Mouse (Mus musculus) embryonic facial prominence, embryonic 15.5 days (tissue): ENCODE results near the gene Dlgap5. TPM values are rescaled to one million over a fixed set of nuclear protein-coding genes. Genes with fewer than 3 reads are reported as not detected.

Source experiments
- ATAC-seq: fragments of 200-750 bp; cut with Nextera tagmentation; 2 replicates; pipeline ENCODE4 v1.8.0; 2017; ENCODE audit warnings: low read depth, moderate TSS enrichment; ENCODE audit not compliant: insufficient number of reproducible peaks, low FRiP score, low TSS enrichment
- H3K27ac ChIP-seq: fragments of 300-500 bp; sonication (generic); replicated peaks from 2 replicates; pipeline ENCODE4 v1.5.1; 2015; ENCODE audit warnings: mild to moderate bottlenecking, inconsistent platforms
- H3K27me3 ChIP-seq: fragments of 300-500 bp; sonication (generic); 2 replicates; pipeline ENCODE4 v1.6.1; 2015; ENCODE audit warnings: inconsistent platforms
- H3K36me3 ChIP-seq: fragments of 300-500 bp; sonication (generic); 2 replicates; pipeline ENCODE4 v1.6.1; 2015; ENCODE audit warnings: mild to moderate bottlenecking, inconsistent platforms
- H3K4me1 ChIP-seq: fragments of 300-500 bp; sonication (generic); 2 replicates; pipeline ENCODE4 v1.6.1; 2015; ENCODE audit warnings: inconsistent platforms
- H3K4me2 ChIP-seq: fragments of 300-500 bp; sonication (generic); replicated peaks from 2 replicates; pipeline ENCODE4 v1.6.1; 2015; ENCODE audit warnings: mild to moderate bottlenecking, inconsistent platforms
- H3K4me3 ChIP-seq: fragments of 300-500 bp; sonication (generic); replicated peaks from 2 replicates; pipeline ENCODE4 v1.5.1; 2015; ENCODE audit warnings: mild to moderate bottlenecking, inconsistent platforms
- H3K9ac ChIP-seq: fragments of 300-500 bp; sonication (generic); 2 replicates; pipeline ENCODE4 v1.6.1; 2015; ENCODE audit warnings: inconsistent platforms
- H3K9me3 ChIP-seq: fragments of 300-500 bp; sonication (generic); replicated peaks from 2 replicates; pipeline ENCODE4 v1.6.1; 2016; ENCODE audit warnings: inconsistent platforms
- WGBS: fragments of 180-500 bp; shearing (Covaris S2); methylation state at CpG from one replicate; pipeline ENCODE4 v1.1.7; 2015; 5-methylcytosine and 5-hydroxymethylcytosine counted together
- polyA plus RNA-seq: library from polyadenylated mRNA; unstranded; fragments of >200 nt; fragmentation: Nextera tagmentation; extraction: Ambion mirVana; gene quantifications from 2 replicates; pipeline ENCODE4 v1.2.1, GENCODE M21; 2015

Gene Dlgap5
- polyA plus RNA-seq, 1 experiment from 2014 or later: 38.4 TPM

GRCm38 (mm10) chr14:47395462-47396026, 22.7 kb downstream of the Dlgap5 start:
- Histone ChIP-seq H3K36me3 (peaks cover 69% of the 10 kb centered on the region), H3K4me3 (no peak overlapping the region), H3K9ac (no peak overlapping the region), H3K9me3 (no peaks in the 10 kb centered on the region), H3K4me1 (no peaks in the 10 kb centered on the region; the same call in 1 of the 2 replicates), H3K4me2 (no peak overlapping the region), H3K27me3 (no peaks in the 10 kb centered on the region), H3K27ac (0 out of 2 replicates have a peak overlapping the region, but pooled peaks have one; percentile 7)
- WGBS: 79% methylated on average over 15 of the region's 15 CpGs
- ATAC-seq: no peak

GRCm38 (mm10) chr14:47395007-47395406, 23.2 kb downstream of the Dlgap5 start:
- H3K36me3 ChIP-seq: peaks cover 70% of the 10 kb centered on the region
- no peak overlapping the region for H3K27ac ChIP-seq
- H3K9ac ChIP-seq: no peak overlapping the region
- no peaks in the 10 kb centered on the region; the same call in 1 of the 2 replicates for H3K4me1 ChIP-seq
- no peak overlapping the region for H3K4me2 ChIP-seq
- no peaks in the 10 kb centered on the region for H3K9me3 ChIP-seq
- ATAC-seq: no peak
- 93% methylated on average over 6 of the region's 6 CpGs for WGBS
- no peak overlapping the region for H3K4me3 ChIP-seq
- no peaks in the 10 kb centered on the region for H3K27me3 ChIP-seq

GRCm38 (mm10) chr14:47393354-47394094, 24.7 kb downstream of the Dlgap5 start:
- peaks cover 70% of the 10 kb centered on the region for H3K36me3 ChIP-seq
- H3K4me3 ChIP-seq: no peak overlapping the region
- no peaks in the 10 kb centered on the region for H3K9me3 ChIP-seq
- no peaks in the 10 kb centered on the region for H3K27me3 ChIP-seq
- H3K9ac ChIP-seq: no peak overlapping the region
- no peak for ATAC-seq
- no peak overlapping the region for H3K27ac ChIP-seq
- 80% methylated on average over 10 of the region's 10 CpGs for WGBS
- no peaks in the 10 kb centered on the region; the same call in 1 of the 2 replicates for H3K4me1 ChIP-seq
- H3K4me2 ChIP-seq: no peak overlapping the region

- Histone ChIP-seq H3K4me1 (no peaks in the 10 kb centered on the region), H3K9ac (no peak overlapping the region), H3K9me3 (no peaks in the 10 kb centered on the region), H3K36me3 (peaks cover 49% of the 10 kb centered on the region), H3K4me3 (no peak overlapping the region), H3K27ac (no peak overlapping the region), H3K27me3 (no peaks in the 10 kb centered on the region), H3K4me2 (no peak overlapping the region)
- 80% methylated on average over 11 of the region's 11 CpGs for WGBS
- no peak for ATAC-seq
Observed at GRCm38 (mm10) chr14:47386125-47386524, 32.1 kb downstream of the Dlgap5 start.

GRCm38 (mm10) chr14:47384653-47385052, 33.6 kb downstream of the Dlgap5 start:
- WGBS: 72% methylated on average over 10 of the region's 10 CpGs
- no peak for ATAC-seq
- no peaks in the 10 kb centered on the region for H3K4me1 ChIP-seq

GRCm38 (mm10) chr14:47383911-47384310, 34.3 kb downstream of the Dlgap5 start:
- Histone ChIP-seq H3K9me3 (no peaks in the 10 kb centered on the region), H3K4me3 (no peak overlapping the region), H3K4me2 (no peak overlapping the region), H3K9ac (no peak overlapping the region), H3K27me3 (no peaks in the 10 kb centered on the region), H3K4me1 (0 out of 2 replicates have a peak, but pooled peaks cover 2% of the 10 kb centered on the region), H3K27ac (peak overlapping the region; percentile 55), H3K36me3 (peaks cover 33% of the 10 kb centered on the region)
- ATAC-seq: no peak
- WGBS: 89% methylated on average over 7 of the region's 7 CpGs

More at GRCm38 (mm10) chr14:47384653-47385052, 33.6 kb downstream of the Dlgap5 start:
- Histone ChIP-seq H3K4me3 (no peak overlapping the region), H3K9ac (no peak overlapping the region), H3K4me2 (no peak overlapping the region), H3K27ac (no peak overlapping the region), H3K36me3 (peaks cover 38% of the 10 kb centered on the region), H3K27me3 (no peaks in the 10 kb centered on the region), H3K9me3 (no peaks in the 10 kb centered on the region)

GRCm38 (mm10) chr14:47378336-47378735, 39.9 kb downstream of the Dlgap5 start:
- Histone ChIP-seq H3K9me3 (no peaks in the 10 kb centered on the region), H3K4me1 (peaks cover 30% of the 10 kb centered on the region), H3K4me2 (no peak overlapping the region), H3K9ac (no peak overlapping the region), H3K27me3 (peaks cover 14% of the 10 kb centered on the region), H3K4me3 (no peak overlapping the region), H3K27ac (peak overlapping the region; percentile 72), H3K36me3 (peaks cover 7% of the 10 kb centered on the region; the same call in 1 of the 2 replicates)
- 40% methylated on average over 7 of the region's 7 CpGs for WGBS
- 0 out of 2 replicates have a peak, but pooled peaks have one; percentile 30 for ATAC-seq

GRCm38 (mm10) chr14:47376526-47376925, 41.7 kb downstream of the Dlgap5 start:
- Histone ChIP-seq H3K27me3 (peaks cover 24% of the 10 kb centered on the region), H3K4me2 (no peak overlapping the region), H3K27ac (0 out of 2 replicates have a peak overlapping the region, but pooled peaks have one; percentile 58), H3K9ac (no peak overlapping the region), H3K9me3 (no peaks in the 10 kb centered on the region), H3K4me3 (no peak overlapping the region), H3K4me1 (peaks cover 34% of the 10 kb centered on the region), H3K36me3 (peaks cover 2% of the 10 kb centered on the region; the same call in 1 of the 2 replicates)
- 52% methylated on average over 2 of the region's 2 CpGs for WGBS
- no peak for ATAC-seq

- Histone ChIP-seq H3K4me3 (peak overlapping the region; percentile 38), H3K36me3 (no peaks in the 10 kb centered on the region), H3K27me3 (peaks cover 24% of the 10 kb centered on the region), H3K9ac (no peak overlapping the region), H3K4me1 (peaks cover 36% of the 10 kb centered on the region), H3K9me3 (no peaks in the 10 kb centered on the region), H3K27ac (no peak overlapping the region), H3K4me2 (peak overlapping the region; percentile 56)
- WGBS: 12% methylated on average over 49 of the region's 49 CpGs
- peak; percentile 69; the same call in 1 of the 2 replicates for ATAC-seq
Observed at GRCm38 (mm10) chr14:47373728-47374678, 44.2 kb downstream of the Dlgap5 start.

- Histone ChIP-seq H3K27ac (no peak overlapping the region), H3K4me2 (no peak overlapping the region), H3K36me3 (no peaks in the 10 kb centered on the region), H3K4me3 (no peak overlapping the region), H3K27me3 (peaks cover 24% of the 10 kb centered on the region), H3K4me1 (peaks cover 34% of the 10 kb centered on the region), H3K9me3 (no peaks in the 10 kb centered on the region), H3K9ac (no peak overlapping the region)
- 55% methylated on average over 6 of the region's 6 CpGs for WGBS
- no peak for ATAC-seq
Observed at GRCm38 (mm10) chr14:47371689-47372088, 46.5 kb downstream of the Dlgap5 start.

GRCm38 (mm10) chr14:47370790-47371189, 47.4 kb downstream of the Dlgap5 start:
- Histone ChIP-seq H3K4me3 (no peak overlapping the region), H3K9me3 (no peaks in the 10 kb centered on the region), H3K4me1 (peaks cover 42% of the 10 kb centered on the region), H3K27ac (no peak overlapping the region), H3K27me3 (peaks cover 24% of the 10 kb centered on the region), H3K4me2 (no peak overlapping the region), H3K36me3 (no peaks in the 10 kb centered on the region), H3K9ac (no peak overlapping the region)
- 50% methylated on average over 3 of the region's 3 CpGs for WGBS
- no peak for ATAC-seq
